Mouse (Mus musculus) lung, embryonic 14.5 days (tissue): ENCODE measurements at regions not wholly inside any gene's neighbourhood (a gene's known extent, or its start where the extent isn't known, plus 50 kb on each side); places are given as distances from the start of the nearest gene placed in this dataset.

Experiments used
- ATAC-seq: fragments of 200-750 bp; cut with Nextera tagmentation; 2 replicates; pipeline ENCODE4 v1.8.0; 2017; ENCODE audit warnings: mild to moderate bottlenecking, moderate TSS enrichment, moderate library complexity; ENCODE audit not compliant: insufficient read depth
- DNase-seq: peaks from one replicate; pipeline ENCODE4 v3.0.0-alpha.2; 2015
- H3K27ac ChIP-seq: fragments of 300-500 bp; sonication (generic); 2 replicates; pipeline ENCODE4 v1.5.1; 2014; ENCODE audit warnings: low read depth, mild to moderate bottlenecking, moderate library complexity
- H3K27me3 ChIP-seq: fragments of 300-500 bp; sonication (generic); 2 replicates; pipeline ENCODE4 v1.6.1; 2014; ENCODE audit warnings: low read length, control low read depth; ENCODE audit not compliant: insufficient read depth
- H3K36me3 ChIP-seq: fragments of 300-500 bp; sonication (generic); 2 replicates; pipeline ENCODE4 v1.6.1; 2014; ENCODE audit warnings: control low read depth; ENCODE audit not compliant: insufficient read depth
- H3K4me1 ChIP-seq: fragments of 300-500 bp; sonication (generic); 2 replicates; pipeline ENCODE4 v1.6.1; 2014; ENCODE audit warnings: antibody characterized with exemption, control low read depth; ENCODE audit not compliant: insufficient read depth
- H3K4me2 ChIP-seq: fragments of 300-500 bp; sonication (generic); 2 replicates; pipeline ENCODE4 v1.6.1; 2014; ENCODE audit warnings: mild to moderate bottlenecking
- H3K4me3 ChIP-seq: fragments of 300-500 bp; sonication (generic); 2 replicates; pipeline ENCODE4 v1.5.1; 2014; ENCODE audit warnings: low read depth, low read length
- H3K9ac ChIP-seq: fragments of 300-500 bp; sonication (generic); 2 replicates; pipeline ENCODE4 v1.6.1; 2014
- H3K9me3 ChIP-seq: fragments of 300-500 bp; sonication (generic); 2 replicates; pipeline ENCODE4 v1.6.1; 2016; ENCODE audit warnings: low read depth, low read length, control low read depth
- CTCF ChIP-seq: IDR thresholded peaks from 2 replicates; pipeline ENCODE4 v1.5.1; 2016; ENCODE audit warnings: antibody characterized with exemption, low read depth
- WGBS: fragments of 180-500 bp; shearing (Covaris S2); extraction: QIAGEN DNeasy Blood & Tissue Kit; methylation state at CpG from one replicate; pipeline ENCODE4 v1.1.7; 2014; 5-methylcytosine and 5-hydroxymethylcytosine counted together

GRCm38 (mm10) chr6:18628591-18628990 is 113.9 kb upstream of the Cttnbp2 start:
- WGBS, result 54% methylated on average over 1 of the region's 1 CpGs
- ATAC-seq, result no peak
- no peaks in the 10 kb centered on the region for H3K36me3 ChIP-seq

GRCm38 (mm10) chr6:18633540-18634200 is 119.0 kb upstream of the Cttnbp2 start:
- WGBS, result 85% methylated on average over 2 of the region's 2 CpGs
- no peak overlapping the region for H3K27ac ChIP-seq
- no peaks in the 10 kb centered on the region for H3K4me1 ChIP-seq
- DNase-seq (no peak), ATAC-seq (no peak)
- H3K27me3 ChIP-seq, result no peaks in the 10 kb centered on the region
- no peaks in the 10 kb centered on the region for H3K36me3 ChIP-seq
- H3K4me2 ChIP-seq, result no peak overlapping the region
- no peak overlapping the region for H3K9ac ChIP-seq
- no peak overlapping the region for H3K4me3 ChIP-seq
- no peaks in the 10 kb centered on the region for H3K9me3 ChIP-seq
- no peak for TF ChIP-seq CTCF

More at GRCm38 (mm10) chr6:18628591-18628990, 113.9 kb upstream of the Cttnbp2 start:
- Histone ChIP-seq H3K4me1 (no peaks in the 10 kb centered on the region), H3K27me3 (no peaks in the 10 kb centered on the region), H3K4me3 (no peak overlapping the region), H3K9me3 (no peaks in the 10 kb centered on the region), H3K27ac (no peak overlapping the region), H3K4me2 (no peak overlapping the region), H3K9ac (no peak overlapping the region)
- no peak for DNase-seq
- no peak for TF ChIP-seq CTCF

- Histone ChIP-seq H3K9ac (no peak overlapping the region), H3K4me2 (no peak overlapping the region), H3K36me3 (no peaks in the 10 kb centered on the region), H3K4me3 (no peak overlapping the region), H3K9me3 (no peaks in the 10 kb centered on the region), H3K27ac (no peak overlapping the region), H3K4me1 (no peaks in the 10 kb centered on the region), H3K27me3 (no peaks in the 10 kb centered on the region)
- TF ChIP-seq CTCF, result no peak
- ATAC-seq (no peak), DNase-seq (no peak)
- 32% methylated on average over 3 of the region's 3 CpGs for WGBS
These were observed 125.2 kb upstream of the Cttnbp2 start for GRCm38 (mm10) chr6:18639712-18640383.

GRCm38 (mm10) chr6:18648898-18649591 is 134.4 kb upstream of the Cttnbp2 start:
- Histone ChIP-seq H3K9ac (no peak overlapping the region), H3K4me2 (no peak overlapping the region), H3K36me3 (no peaks in the 10 kb centered on the region), H3K27me3 (no peaks in the 10 kb centered on the region), H3K4me3 (no peak overlapping the region), H3K27ac (no peak overlapping the region), H3K4me1 (no peaks in the 10 kb centered on the region), H3K9me3 (no peaks in the 10 kb centered on the region)
- WGBS, result 83% methylated on average over 5 of the region's 5 CpGs
- no peak for ATAC-seq
- no peak for TF ChIP-seq CTCF
- no peak for DNase-seq

- 63% methylated on average over 3 of the region's 3 CpGs for WGBS
- DNase-seq (no peak), ATAC-seq (no peak)
- Histone ChIP-seq H3K4me1 (no peaks in the 10 kb centered on the region), H3K27ac (no peak overlapping the region), H3K36me3 (no peaks in the 10 kb centered on the region), H3K9me3 (no peaks in the 10 kb centered on the region), H3K9ac (no peak overlapping the region), H3K4me2 (no peak overlapping the region), H3K4me3 (no peak overlapping the region), H3K27me3 (no peaks in the 10 kb centered on the region)
- TF ChIP-seq CTCF, result no peak
These were observed 136.7 kb upstream of the Cttnbp2 start for GRCm38 (mm10) chr6:18651319-18651718.

DNA sequence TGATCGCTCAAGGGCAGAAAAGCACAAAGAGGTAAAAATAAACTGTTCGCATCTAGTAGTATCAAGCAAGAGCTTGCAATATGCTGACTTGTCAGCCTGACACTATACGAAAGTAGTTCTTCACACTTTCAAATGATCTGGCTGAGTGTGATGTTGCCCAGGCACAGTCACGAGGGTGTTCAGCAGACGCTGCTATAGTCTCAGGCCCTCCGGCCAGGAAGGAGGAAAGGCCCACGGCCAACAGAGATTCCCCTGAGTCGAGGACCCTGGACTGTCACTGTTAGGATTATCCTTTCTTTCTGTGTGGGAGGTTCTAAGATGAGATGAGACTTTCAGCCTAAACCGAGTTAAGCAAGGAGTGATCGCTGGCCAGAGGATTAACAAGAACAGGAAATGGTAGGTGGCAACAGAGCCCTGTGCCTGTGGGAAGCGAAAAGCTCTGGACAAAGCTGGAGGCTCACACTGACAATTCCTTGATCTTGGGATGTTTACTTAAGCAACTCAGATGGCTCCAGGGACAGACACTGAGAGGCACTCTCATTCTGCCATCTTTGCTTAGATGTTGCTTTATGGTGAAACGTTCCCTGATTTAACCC is 137.5 kb upstream of the Cttnbp2 start:
- H3K36me3 ChIP-seq, result no peaks in the 10 kb centered on the region
- no peak overlapping the region for H3K9ac ChIP-seq
- 63% methylated on average over 12 of the region's 12 CpGs for WGBS
- no peaks in the 10 kb centered on the region for H3K27me3 ChIP-seq
- TF ChIP-seq CTCF, result no peak
- no peak overlapping the region for H3K4me2 ChIP-seq
- H3K4me1 ChIP-seq, result no peaks in the 10 kb centered on the region
- DNase-seq (peak; percentile 3), ATAC-seq (no peak)
- no peak overlapping the region for H3K27ac ChIP-seq
- no peaks in the 10 kb centered on the region for H3K9me3 ChIP-seq
- no peak overlapping the region for H3K4me3 ChIP-seq

DNA sequence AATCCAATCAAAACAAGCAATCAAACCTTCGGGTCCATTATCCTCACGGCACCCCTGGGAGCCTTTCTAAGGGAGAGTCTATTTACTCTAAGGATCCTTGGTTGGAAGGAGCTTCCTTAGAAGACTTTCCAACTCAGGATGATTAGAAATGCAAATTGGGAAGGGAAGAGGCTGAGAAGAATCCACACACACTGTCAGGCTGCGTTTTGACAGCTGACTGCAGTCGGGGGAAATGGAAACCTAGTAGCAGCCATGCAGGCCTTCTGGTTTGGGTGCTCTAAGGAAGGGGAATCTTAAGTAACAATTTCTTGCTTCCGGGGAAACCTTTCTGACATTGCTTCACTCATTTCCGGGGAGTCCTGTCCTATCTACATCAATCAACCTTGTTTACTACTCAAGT is 139.6 kb upstream of the Cttnbp2 start:
- Histone ChIP-seq H3K36me3 (no peaks in the 10 kb centered on the region), H3K4me1 (no peaks in the 10 kb centered on the region), H3K9me3 (no peaks in the 10 kb centered on the region), H3K4me3 (no peak overlapping the region), H3K9ac (no peak overlapping the region), H3K27me3 (no peaks in the 10 kb centered on the region), H3K27ac (no peak overlapping the region), H3K4me2 (no peak overlapping the region)
- ATAC-seq (no peak), DNase-seq (no peak)
- WGBS, result 44% methylated on average over 6 of the region's 6 CpGs
- no peak for TF ChIP-seq CTCF
